Mouse (Mus musculus): ENCODE results near the gene Fra10ac1.

Fra10ac1 gene

DNA sequence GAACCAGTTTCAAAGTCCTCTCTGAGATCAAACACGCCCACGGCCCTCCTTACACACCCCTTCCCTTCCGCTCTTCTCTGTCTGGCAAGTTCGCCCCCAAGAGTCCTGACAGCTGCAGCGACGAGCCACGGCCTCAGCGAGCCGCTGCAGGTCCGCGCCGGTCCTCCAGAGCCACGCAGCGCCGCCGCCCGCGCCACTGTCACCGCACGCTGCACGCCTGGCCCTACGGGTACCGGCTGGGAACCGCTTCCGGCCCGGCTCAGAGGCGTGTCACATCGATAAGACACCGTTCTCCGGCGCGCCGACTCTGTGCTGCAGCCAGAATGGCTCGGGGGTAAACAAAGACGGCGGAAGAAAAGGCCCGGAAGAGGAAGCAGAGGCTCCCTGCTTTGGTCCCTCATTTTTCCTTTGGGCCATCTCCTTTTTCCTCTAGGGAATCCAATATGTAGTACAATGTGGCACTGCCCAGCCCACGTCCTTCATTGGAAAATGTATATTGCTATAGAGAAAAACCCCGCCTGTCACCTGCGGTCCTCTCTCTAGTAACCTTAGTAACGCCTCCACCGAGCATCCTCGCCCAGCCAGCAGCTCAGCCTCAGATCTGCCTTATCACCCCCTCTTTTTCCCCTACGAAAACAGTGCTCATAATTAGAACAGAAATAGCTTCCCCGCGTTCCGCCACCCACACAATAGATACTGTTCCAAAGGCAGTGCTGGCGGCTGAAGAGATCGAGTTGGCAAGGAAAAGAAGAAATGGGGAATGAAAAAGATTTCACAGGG lies at the start of gene Fra10ac1:
Fra10ac1 (minus strand) TSS at position 252 of the 780 bp plus-strand sequence.
- DNase-seq (ENCODE audit: extremely low spot score, low read depth, low spot score): peak; percentile 73

DNA sequence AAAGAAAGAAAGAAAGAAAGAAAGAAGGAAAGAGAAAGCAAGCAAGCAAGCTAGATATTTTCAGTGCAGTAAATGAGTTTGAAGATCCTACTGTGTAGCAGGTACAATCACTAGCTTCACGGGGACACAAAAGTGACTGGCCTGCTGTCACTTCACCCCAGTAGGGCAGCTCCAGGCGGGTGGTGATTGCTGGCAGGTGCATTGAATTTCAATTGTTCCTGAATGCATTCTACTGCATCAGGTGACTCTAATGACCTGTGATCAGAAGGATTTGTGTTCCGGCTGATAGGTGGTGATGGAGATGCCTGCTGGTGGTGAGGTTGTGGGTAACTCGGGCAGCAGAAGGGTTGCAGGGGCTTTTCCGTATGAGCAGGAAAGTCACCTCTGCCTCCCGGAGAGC lies 47.1 kb upstream of the Fra10ac1 start:
- no peak for DNase-seq (ENCODE audit: extremely low spot score, low read depth, low spot score)

DNA sequence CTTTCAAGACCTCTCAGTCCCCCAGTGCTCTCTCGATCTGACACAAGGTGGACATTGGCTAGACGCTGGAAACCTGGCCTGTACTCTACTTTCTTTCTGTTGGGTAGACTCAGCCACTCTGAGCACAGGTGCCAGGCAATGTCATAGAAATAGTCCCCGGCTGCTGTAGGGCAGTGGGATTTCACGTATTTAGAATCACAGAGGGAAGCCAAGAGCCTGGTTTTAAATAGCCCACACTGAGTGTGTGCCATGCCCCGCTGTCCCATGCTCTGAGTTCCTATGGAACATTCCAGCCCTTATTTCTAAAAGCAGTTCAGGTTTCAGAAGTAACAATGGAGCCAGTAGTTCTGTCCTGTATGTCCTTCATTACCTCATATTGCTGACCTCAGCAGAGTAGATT lies 43.5 kb upstream of the Fra10ac1 start:
- DNase-seq (ENCODE audit: extremely low spot score, low read depth, low spot score): no peak

DNA sequence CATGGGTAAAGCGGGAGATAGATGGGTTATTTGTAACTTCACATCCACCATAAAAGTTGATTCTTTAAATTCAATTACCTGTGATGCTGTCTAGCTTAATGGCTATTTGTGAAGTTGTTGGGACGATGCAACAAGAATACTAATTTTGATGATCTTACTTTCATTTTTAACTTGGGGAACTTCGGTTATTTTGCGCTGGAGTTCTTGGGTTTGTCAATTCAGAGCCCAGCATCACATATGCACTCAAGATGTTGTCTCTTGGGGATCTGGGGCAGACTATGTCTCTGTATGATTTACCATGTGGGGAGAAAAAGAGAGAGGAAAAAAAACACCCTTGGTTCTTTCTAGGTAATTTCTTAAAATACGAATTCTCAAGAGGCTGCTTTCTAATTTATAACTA lies 41.8 kb upstream of the Fra10ac1 start:
- no peak for DNase-seq (ENCODE audit: extremely low spot score, low read depth, low spot score)

DNA sequence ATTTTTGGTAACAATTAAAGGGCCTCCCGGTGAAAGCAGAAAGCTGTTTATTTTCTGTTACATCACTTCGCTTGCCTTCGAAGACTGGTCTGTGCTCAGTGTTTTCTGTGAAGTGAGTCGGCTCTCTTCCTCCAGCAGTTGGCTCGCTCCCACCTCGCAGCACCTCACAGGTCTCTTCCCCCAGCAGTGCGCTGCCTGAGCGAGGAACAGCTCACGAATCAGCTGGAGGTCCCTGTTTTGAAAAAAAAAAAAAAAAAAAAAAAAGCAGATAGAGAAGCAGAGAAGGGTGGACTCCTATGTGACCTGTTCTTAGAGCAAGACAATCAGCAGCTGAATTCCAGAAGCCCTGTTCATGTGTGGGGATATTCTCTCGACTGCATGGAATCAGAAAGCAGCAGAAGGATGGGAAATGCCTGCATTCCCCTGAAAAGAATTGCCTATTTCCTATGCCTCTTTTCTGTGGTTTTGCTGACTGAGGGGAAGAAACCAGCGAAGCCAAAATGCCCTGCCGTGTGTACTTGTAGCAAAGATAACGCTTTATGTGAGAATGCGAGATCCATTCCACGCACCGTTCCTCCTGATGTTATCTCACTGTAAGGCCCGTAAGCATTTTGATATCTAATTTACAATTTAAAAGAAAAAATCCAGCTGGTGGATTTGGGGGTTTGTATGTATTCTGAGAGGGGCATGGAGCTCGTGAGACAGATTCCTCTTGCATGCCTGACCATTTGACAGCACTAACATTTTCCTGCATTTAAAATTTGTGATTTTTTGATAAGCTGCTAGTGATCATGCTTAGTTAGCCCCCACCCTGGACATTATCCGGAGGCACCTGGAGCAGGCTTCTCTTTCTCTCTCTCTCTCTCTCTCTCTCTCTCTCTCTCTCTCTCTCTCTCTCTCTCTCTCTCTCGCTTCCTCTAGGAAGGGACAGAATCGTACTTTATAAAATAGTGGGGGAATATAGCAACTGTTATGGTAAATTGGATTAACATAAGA lies 40.8 kb upstream of the Fra10ac1 start, which contains the start of gene Lgi1:
Lgi1 (plus strand) TSS at position 32 of the 996 bp plus-strand sequence.
- no peak for DNase-seq (ENCODE audit: extremely low spot score, low read depth, low spot score)

DNA sequence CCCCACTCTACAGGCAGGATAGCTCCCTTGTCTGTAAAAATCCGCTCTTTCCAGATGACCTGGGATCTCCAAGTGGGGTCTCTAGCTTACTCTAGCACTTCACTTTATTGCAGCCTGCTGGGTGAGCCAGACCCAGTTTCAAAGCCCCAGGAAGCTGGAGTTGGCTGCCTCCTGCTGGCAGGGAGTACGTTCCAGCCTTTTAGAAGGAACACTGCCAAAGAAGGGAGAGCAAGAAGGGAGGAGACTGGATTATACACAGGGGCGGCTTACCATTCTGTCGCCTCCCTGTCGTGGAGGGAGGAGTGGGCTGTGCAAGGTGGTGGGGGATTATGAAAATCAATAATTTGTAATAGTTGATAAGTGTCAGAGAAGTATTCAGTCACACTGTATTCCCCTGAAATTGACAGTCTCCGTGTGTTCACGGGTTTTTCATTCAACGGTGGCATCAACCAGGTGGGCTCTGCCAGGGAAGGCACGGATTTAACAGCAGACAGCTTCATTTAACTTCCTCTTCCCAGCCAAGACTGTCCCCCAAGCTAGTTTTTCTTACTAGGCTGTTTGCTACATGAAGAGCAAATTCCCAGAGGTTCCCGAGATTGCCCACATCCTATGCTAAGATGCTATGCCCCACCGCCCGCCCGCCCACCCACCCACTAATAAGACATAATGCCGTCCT lies 40.0 kb upstream of the Fra10ac1 start:
- no peak for DNase-seq (ENCODE audit: extremely low spot score, low read depth, low spot score)

DNA sequence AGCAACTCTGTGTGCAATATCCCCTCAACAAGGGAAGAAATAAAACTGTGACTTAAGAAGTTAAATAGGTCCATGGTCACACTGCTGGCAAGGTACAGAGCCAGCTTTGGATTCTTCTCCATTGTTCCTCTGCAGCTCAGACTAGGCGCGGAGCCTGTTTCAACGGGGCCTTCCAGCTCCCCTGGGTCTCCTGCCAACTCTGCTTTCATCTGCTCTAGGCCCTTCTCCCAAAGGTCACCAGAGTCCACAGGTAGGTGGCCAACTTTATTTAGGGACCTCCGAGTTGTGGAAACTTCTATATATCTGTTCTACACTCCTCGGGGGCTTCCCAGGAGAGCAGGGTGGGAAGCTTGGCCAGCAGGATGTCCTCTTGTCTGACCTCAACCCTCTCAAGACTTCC lies 37.4 kb upstream of the Fra10ac1 start:
- DNase-seq (ENCODE audit: extremely low spot score, low read depth, low spot score): no peak

DNA sequence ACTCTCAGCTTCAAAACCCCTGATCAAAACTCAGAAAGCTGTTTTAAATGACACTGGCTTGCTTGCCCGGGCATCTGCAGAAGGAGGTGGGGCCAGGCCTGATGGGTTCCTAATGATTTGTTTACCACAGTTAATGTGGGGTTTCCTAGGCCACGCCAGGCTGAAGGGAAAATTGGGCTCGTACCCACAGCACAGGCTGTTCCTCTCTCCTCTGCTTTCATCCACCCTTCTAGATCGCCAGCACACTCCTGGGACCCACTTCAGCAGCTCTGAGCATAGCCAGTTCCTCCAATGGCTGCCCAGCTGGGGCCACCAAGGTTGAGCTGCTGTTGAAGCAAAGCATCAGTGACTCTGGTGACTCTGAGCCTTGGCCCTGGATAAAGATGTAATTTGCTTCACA lies 36.4 kb upstream of the Fra10ac1 start:
- DNase-seq (ENCODE audit: extremely low spot score, low read depth, low spot score): no peak

DNA sequence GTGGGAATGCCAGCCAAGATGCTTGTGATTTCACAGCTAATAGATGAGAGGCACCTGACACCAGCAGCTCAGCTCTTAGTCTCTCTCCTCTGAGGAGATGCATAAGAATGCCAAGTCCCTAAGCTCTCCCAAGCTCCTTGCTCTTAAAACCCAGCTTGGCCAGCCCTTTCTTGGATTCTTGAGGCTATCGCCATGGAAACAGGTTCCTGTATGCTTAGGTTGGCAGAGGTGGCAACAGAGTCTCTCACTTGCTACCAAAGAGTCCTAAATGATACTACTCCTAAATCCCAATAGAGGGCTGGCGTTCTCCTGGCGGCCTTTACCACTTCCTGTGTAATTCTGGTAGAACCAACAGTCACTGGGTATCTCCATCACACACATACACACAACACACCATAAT lies 35.5 kb upstream of the Fra10ac1 start:
- DNase-seq (ENCODE audit: extremely low spot score, low read depth, low spot score): no peak

DNA sequence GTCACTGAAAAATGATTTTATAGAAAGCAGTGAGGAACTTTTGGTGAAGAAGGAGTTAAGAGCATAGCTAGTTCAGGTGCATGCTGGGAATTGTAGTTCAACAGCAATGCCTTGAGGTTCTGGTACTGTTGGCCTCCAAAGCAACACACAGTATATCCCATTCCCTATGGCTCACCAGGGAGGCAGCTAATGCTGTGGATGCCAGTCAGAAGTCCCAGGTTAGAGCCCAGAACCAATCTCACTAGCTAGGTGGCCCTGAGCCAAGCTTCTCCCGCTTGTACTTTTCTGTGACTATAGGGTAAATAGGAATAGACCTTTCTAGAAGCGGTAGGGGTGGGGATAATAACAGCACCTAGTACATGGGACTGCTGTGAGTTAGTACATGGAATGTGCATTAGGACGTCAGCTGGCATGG lies 34.7 kb upstream of the Fra10ac1 start:
- no peak for DNase-seq (ENCODE audit: extremely low spot score, low read depth, low spot score)

DNA sequence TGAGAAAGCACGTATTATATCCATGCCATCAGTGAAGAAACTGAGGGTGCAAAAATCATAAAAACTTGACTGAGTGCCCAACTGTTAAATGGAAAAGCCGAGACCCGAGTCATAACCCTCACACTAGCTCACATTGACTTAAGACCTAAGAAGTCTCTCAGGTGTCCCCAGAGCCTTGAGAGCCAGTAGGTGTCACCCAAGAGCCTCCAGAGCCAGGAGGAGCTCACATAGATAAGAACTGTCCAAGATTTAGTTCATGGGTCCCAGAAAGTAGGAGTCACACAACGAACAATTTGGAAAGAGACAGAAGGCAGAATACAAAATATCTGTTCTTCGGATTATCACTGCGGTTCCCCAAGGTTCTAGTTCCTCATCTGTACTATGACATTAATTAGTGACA lies 29.8 kb upstream of the Fra10ac1 start:
- DNase-seq (ENCODE audit: extremely low spot score, low read depth, low spot score): no peak

DNA sequence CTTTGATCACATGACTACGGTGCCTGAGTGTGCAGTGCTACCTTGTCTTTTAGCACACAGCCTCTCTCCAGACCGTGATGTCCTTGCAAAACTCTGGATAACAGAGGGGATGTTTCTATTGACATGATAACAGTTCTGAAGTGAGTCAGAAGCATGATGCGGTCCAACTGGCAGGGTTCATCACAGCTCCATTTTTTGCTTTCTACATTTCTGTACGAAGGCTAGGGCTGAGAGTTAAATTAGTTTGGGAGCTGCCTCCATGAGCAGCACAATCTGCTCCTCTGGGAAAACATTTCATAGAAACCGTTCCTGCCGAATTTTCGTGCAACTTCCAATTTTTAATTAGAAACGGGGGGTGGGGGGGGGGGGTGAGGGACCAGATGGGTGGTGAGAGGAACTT lies 25.7 kb upstream of the Fra10ac1 start:
- no peak for DNase-seq (ENCODE audit: extremely low spot score, low read depth, low spot score)

DNA sequence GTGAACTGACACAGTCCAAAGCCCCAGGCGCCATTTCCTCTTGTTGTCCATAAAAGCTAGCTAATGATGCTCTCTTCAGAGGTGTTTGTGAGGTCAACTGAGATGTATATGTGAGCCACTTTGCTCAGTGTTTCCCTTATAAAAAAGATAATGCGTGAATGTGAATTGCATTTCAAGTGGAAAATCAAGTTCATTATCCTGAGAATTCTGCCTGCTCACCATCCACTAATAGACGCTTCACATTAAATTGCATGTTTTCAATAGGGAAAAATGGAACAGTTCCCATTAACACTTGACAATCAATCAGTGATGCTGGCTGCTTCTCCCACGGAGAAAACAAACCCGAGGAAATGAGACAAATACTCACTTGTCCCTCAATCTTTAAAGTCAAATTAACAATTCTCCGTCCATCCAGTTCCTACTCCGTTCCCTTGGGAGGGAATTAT lies 22.2 kb upstream of the Fra10ac1 start:
- no peak for DNase-seq (ENCODE audit: extremely low spot score, low read depth, low spot score)

DNA sequence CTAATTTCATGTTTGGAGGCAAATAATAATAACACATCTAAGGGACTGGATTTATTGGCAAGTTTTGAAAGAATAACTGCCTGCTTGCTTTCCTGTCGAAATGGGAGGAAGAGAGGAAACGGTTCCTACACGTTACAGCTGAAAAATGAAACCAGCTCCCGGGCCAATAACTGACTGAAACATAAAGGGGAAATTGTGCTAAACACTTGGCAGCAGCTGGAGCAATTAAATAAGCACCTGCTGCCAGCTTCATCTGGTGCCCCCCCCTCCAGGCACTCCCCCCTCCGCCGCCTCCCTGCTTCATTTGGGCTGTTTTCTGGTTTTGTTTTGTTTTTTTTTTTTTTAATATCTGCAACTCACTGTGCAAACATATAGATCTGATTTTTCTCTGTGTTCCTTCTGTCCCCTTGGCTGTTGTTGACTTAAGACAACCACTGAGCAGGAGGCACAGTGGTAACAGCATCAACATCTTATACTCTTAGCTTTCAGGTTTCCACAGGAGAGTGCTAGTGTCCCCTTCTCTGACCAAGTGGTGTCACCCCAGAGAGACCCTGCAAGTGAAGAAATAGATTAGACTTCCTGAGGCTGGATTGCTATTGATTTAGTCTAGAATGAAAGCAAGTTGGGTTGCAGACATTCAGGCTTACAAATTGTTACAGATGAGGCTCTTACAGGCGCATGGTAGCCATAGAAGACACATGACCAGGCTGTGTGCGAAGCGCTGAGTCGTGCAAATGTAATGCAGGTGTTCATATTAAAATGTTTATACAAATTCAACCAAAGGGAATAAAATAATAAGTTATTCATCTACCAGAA lies 21.6 kb upstream of the Fra10ac1 start:
- no peak for DNase-seq (ENCODE audit: extremely low spot score, low read depth, low spot score)

DNA sequence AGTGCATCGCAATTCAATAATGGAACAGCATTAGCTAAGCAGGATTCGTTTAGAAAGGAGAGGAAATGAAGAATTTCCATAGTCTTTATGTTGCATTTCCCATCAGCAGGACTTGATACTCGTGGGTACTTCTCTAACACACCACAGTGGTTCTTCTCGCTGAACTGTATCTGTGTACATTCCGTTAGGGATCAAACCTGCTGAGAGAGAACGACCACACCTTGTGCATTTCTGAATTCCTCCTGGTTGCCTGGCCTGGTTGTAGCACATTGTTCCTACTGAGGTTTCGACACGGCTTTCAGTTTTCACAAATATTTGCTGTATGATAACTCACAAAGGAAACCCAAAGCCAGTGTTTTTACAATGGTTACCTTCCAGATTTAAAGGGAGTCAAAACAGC lies 20.8 kb upstream of the Fra10ac1 start:
- DNase-seq (ENCODE audit: extremely low spot score, low read depth, low spot score): no peak

DNA sequence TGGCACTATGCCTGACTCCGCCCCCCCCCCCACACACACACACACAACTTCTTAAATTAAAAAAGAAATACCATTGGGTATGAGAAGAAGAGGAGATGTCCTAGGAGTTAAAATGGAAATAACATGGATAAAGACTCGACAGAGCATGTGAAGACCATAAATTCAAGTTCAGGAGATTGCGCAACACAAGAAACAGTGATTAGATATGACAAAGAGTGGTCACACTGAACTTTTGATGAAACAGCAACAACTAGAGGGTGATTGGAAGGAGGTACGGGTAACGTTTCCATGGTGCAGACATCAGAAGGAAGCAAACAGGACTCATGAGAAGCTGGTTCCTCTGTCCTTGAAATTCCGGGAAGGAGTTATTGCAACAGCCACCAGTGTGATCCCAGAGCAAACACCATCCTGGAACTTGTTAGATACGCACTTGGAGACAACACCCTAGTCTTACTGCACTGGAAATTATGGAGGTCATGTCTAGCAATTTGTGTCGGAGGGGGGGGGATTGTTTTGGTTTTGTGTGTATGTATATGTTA lies 18.4 kb upstream of the Fra10ac1 start:
- no peak for DNase-seq (ENCODE audit: extremely low spot score, low read depth, low spot score)

DNA sequence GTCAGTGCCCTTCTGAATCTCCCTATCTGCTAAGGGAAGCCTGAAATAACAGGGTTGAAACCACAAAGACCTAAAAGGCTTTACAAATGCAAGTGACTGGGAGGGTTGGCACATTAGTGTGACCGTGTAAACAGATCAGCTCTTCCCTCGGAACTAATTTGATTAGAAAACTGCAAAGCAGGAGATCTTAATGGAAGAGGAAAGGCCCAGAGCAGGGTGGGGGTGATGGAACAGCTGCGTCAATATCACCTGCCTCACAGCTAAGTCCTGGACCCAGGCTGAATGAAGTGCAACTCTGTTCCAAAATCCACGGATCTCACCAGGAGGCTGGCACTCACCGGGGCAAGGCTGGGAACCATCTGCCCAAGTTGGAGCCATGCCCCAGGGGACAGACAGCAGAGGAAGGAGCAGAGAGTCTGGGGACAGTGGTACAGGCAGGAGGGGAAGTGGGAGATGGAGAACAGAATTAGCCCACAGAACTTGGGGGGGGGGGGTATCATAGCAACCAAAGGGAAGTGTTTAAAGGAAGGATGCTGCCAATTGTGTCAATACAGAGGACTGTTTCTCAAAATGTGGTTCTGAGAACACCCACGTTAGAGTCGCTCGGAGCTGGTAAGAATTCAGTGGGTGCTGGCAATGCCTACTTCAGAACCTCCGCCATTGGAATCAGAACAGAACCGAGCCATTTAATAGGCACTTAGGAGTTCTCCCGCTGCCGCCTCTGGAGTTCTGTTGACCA lies 14.4 kb upstream of the Fra10ac1 start:
- no peak for DNase-seq (ENCODE audit: extremely low spot score, low read depth, low spot score)

DNA sequence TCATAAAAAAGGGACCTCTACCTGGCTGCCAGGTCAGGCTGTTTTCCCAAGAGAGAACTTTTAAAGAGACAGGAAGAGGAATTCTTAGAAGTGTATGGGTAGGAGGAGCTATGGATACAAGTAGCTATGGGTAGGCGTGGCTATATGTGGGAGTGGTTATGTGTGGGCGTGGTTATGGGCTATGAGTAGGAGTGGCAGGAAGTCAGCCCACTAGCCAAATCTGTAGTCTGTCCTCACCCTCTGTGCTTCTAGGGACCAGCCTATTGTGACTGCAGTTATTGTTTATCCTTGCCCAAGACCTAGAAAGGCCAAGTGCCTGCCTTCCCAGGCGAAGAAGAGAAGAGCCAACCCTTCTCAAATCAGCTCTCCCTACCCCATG lies 13.9 kb upstream of the Fra10ac1 start:
- DNase-seq (ENCODE audit: extremely low spot score, low read depth, low spot score): no peak

DNA sequence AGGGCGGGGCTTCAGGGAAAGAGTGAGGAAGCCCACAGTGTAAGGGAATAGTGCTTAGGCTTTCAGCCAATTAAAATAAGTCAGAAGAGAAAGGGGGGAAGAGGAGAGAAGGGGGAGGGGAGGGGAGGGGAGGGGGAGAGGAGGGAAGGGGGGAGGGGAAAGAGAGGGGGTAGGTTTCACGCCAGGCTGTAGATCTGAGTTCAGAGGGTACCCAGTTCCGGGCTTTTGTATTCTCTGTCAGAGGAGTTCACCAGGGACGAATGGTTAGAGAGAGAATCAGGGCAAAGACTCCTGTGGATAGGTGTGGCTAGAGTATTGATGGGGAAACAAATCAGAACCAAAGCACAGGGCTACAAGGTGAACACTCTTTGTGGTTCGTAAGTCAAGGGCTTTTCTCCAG lies 12.6 kb upstream of the Fra10ac1 start:
- DNase-seq (ENCODE audit: extremely low spot score, low read depth, low spot score): no peak

DNA sequence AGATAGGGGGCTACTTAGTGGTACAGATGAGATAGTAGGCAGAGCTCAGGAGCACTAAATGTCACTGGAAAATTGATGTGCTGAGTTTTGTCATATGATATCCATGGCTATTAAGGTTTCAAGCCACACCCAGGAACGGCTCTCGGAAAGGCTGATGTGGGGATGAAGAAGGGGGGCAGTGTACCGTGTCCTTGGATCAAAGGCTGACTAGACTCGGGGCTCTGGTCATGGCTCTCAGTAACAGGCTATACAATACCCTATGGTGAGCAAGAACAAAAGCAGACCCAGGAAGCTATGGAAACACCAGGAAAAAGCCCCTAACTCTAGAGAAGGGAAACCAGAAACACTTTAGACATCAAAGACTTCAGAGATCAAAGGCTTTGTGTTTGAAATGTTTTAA lies 8.6 kb upstream of the Fra10ac1 start:
- no peak for DNase-seq (ENCODE audit: extremely low spot score, low read depth, low spot score)
